Mouse (Mus musculus) spleen, embryonic (tissue): ENCODE measurements at regions not wholly inside any gene's neighbourhood (a gene's known extent, or its start where the extent isn't known, plus 50 kb on each side); places are given as distances from the start of the nearest gene placed in this dataset.

Experiments
- CTCF ChIA-PET: fragments of 350-600 bp; sonication (Branson Sonifier 250); formaldehyde crosslinking; loops from one replicate; lab custom pipeline; 2022; lab: Charles Lee

GRCm38 (mm10) chr11:64369516-64369915 is 65.6 kb upstream of the Hs3st3a1 start:
- CTCF ChIA-PET: no interaction called here

DNA sequence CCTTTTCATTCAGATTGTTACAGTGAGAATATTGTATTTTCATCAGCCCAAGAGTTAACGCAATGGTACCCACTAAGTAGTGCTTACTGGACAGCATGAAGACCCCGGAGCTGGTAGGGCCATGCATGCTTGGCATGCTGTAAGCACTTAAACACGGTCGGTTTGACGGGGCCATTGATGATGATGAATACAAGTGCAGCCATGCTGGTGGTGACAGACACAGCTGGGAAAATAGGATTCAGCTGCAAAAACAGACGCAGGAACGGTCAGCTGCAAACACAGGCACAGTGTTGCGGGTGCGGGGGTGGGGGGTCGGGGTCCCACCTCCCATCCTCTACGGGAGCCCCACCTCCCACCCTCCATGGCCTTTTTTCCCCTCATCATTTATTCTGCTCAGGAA is 99.7 kb upstream of the Hs3st3a1 start:
- CTCF ChIA-PET: no interaction called here

- CTCF ChIA-PET: no interaction called here
Observed at GRCm38 (mm10) chr11:64332406-64332805, 102.7 kb upstream of the Hs3st3a1 start.

GRCm38 (mm10) chr11:64331811-64332210 is 103.3 kb upstream of the Hs3st3a1 start:
- CTCF ChIA-PET: no interaction called here

DNA sequence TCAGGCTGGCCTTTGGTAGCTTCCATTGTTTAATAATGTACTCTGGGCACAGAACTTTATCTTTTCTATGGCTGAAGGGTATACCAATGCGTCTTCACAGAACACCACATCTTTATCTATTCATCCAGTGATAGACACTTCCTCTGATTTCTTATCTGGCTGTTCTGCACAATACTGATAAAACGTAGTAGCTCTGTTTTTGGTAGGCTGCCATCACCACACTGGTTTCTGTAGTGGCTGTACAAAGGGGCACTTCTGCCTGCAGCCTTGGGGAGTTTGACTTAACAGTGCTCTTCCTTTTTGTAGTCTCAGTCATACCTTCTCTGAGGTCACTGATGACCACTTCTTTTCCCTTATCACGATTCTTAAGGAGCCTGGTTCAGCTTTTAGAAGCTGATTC is 106.0 kb upstream of the Hs3st3a1 start:
- CTCF ChIA-PET: no interaction called here

- CTCF ChIA-PET: no interaction called here
Observed at GRCm38 (mm10) chr11:64327771-64328170, 107.4 kb upstream of the Hs3st3a1 start.

GRCm38 (mm10) chr11:64326646-64327045 is 108.5 kb upstream of the Hs3st3a1 start:
- CTCF ChIA-PET: no interaction called here

- CTCF ChIA-PET: no interaction called here
Observed at GRCm38 (mm10) chr11:64321900-64322425, 113.2 kb upstream of the Hs3st3a1 start.

GRCm38 (mm10) chr11:64317458-64317857 is 117.7 kb upstream of the Hs3st3a1 start:
- CTCF ChIA-PET: no interaction called here

DNA sequence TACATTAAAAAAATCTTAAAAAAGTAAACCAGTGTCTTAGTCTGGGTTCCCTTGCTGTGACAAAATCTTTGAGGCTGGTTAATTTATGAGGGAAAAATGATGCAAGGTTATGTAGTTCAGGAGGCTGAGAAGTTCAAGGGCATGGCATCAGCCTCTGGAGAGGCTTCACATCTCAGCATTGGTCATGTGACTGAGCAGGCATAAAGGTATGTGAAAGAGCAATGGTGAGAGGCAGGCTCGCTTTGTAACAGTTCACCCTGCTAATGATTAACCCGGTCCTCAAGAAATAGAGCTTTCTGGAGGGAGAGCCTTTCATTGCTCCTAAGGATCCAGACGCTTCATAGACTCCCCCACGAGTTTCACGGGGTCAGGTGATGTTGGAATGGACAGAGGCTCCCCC is 120.1 kb upstream of the Hs3st3a1 start:
- CTCF ChIA-PET: no interaction called here

- CTCF ChIA-PET: no interaction called here
Observed at GRCm38 (mm10) chr11:64313241-64313640, 121.9 kb upstream of the Hs3st3a1 start.

DNA sequence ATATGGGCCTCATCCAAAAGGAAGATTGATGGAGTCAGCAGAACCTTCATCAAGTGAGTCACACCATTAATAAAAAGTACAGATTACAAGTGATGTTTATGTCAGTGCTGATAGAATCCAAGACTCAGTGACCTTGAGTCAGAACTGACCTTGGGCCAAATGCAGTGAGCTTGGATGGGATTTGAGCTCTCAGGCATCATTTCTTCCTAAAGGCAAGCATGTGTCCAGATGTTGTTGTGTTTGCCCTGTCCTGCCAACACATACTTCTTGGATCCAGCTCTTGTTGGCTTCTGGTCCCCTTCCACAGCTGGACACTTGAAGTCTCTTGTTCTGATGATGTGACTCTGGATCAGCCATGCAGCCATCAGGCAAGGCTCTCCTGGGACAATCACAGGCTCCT is 125.3 kb upstream of the Hs3st3a1 start:
- CTCF ChIA-PET: no interaction called here

- CTCF ChIA-PET: no interaction called here
Observed at GRCm38 (mm10) chr11:64297825-64298224, 137.3 kb upstream of the Hs3st3a1 start.

GRCm38 (mm10) chr11:64288236-64288635 is 146.9 kb upstream of the Hs3st3a1 start:
- CTCF ChIA-PET: no interaction called here

GRCm38 (mm10) chr11:64287499-64287898 is 147.6 kb upstream of the Hs3st3a1 start:
- CTCF ChIA-PET: no interaction called here

DNA sequence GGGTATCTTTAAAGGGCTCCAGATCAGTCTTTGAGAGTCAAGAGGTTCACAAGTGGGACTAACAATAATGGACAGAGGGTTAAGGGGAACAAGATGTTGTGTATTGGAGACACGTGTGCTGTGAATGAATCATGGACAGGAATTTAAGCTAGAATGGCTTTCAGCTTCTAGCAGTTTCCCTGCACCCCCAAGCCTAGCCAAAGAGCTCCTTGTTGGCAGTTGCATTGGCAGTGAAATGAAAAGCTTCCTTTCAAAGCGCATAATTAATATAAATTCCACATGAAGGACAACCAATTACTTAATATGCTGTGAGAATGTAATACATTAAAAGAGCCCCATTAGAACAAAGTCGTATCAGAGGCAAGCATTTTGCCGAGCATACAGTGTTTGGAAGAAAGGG is 153.4 kb upstream of the Hs3st3a1 start:
- CTCF ChIA-PET: no interaction called here

DNA sequence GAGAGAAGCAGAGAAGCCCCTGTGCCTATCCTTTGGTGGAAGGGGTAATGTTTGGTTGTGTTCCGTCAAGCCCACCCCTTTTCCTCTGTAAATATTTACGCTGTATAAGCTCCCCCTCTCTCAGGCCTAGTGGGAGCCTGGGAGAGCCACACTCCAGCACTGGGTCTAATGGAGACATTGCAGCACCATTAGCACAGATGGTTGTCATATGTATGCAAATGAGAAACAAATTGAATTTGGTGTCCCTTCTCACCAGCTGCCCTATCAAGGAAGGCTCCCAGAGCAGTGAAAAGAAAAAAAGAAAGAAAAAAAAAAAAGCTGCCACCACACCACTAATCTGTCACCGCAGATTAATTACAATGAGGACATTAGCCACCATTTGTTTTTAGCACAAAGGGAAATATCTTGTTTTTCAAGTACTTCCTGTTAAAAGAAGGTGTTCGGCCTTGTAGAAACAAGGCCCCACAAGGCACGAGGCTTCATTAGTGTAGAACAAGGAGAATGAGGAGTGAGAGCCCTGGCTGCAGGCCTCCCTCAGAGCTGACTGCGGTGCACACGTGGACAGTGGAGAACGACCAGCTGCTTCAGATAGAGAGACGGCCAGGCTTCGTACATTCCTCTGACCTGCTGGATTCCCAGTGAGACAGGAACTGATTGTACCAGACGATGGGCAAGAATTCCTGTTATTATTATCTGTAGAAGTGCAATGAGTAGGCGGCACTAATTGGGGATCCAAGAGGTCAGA is 156.7 kb upstream of the Hs3st3a1 start:
- CTCF ChIA-PET: no interaction called here

- CTCF ChIA-PET: no interaction called here
Observed at GRCm38 (mm10) chr11:64273726-64274125, 161.4 kb upstream of the Hs3st3a1 start.

DNA sequence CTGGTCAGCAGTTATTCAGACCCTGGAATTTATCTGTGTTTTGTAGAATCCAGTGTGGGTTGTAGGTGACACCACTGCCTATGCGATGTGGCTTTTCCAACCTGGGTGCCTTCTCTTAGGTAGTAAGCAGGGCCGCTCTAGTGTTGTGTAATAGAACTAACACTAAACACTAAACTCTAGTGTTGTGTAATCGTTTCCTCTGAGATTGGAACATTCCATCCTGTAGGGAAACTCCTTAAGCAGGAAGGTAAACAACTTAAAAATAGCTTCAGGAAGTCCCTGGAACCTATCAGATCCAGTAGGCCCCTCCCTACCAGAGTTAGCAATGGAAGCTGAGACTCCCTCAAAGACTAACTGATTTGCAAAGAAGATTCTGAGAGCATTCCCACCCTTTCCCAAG is 161.9 kb upstream of the Hs3st3a1 start:
- CTCF ChIA-PET: no interaction called here

DNA sequence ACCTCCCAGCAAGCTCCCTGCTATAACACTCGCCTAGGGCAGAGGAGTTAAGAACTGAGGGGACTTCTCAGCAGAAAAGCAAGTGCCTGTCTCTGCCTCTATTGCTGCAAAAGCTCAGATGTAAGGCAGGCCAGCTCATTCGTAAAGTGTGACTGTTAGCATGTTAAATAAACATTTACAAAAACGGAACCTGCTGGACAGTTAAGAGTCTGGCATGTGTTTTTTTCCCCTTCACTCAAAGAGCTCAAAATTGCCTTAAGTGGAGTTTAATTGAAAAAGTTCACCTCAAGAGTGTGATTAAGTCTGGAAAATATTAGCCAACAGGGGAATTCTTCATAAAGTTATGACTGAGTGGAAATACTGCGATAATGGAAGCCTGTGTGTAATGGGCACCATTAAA is 167.0 kb upstream of the Hs3st3a1 start:
- CTCF ChIA-PET: no interaction called here

- CTCF ChIA-PET: no interaction called here
Observed at GRCm38 (mm10) chr11:64267547-64267946, 167.6 kb upstream of the Hs3st3a1 start.

GRCm38 (mm10) chr11:64253517-64254385 is 174.5 kb upstream of the Cox10 start:
- CTCF ChIA-PET: no interaction called here

GRCm38 (mm10) chr11:64236873-64237272 is 157.6 kb upstream of the Cox10 start:
- CTCF ChIA-PET: no interaction called here
